8 mouse cellular contexts compared by ENCODE assay signal in genomic region chr6:22874781-22875613, GRCm38 (mm10). TPM values are rescaled to one million over a fixed set of nuclear protein-coding genes. Genes with fewer than 3 reads are reported as not detected.
DNase-seq lines count a peak whose midpoint lies in the region; ATAC-seq and TF ChIP-seq lines count a peak whose summit lies in the region.
"Had no signal": no experiment of that assay in that cellular context is flagged by ENCODE, and none has a peak within 500 bp of the region (broad histone marks: within the 10 kb centered on the region; RNA-seq: fewer than 3 reads in every experiment).

Gene Ptprz1, plus strand, starts transcription at chr6:22875502.

- TF ChIP-seq EP300 in heart, postnatal 0 days (IDR thresholded peaks at IDR 0.05; ENCODE audit: low read depth): no peak

- TF ChIP-seq CTCF in heart, postnatal 0 days (IDR thresholded peaks at IDR 0.05; ENCODE audit: low read depth): no peak
- TF ChIP-seq CTCF in left cerebral cortex, adult 2 months (IDR thresholded peaks at IDR 0.05): no peak

- 0 out of 2 replicates have a peak within 1 kb of the TSS, but pooled peaks have one; percentile 18 for H3K9ac ChIP-seq in heart, postnatal 0 days (replicated peaks; ENCODE audit: low read depth, low read length)
- peak within 1 kb of the TSS; percentile 80 for H3K9ac ChIP-seq in midbrain, embryonic 11.5 days (ENCODE audit: low read length)
- peak within 1 kb of the TSS; percentile 19; the same call in 1 of the 2 replicates for H3K9ac ChIP-seq in stomach, embryonic 15.5 days

- DNase-seq in ES-CJ7 (ENCODE audit: low read depth, low spot score): peak; percentile 90
- DNase-seq in adrenal gland, adult (ENCODE audit: inconsistent age in 2 of 2, low spot score in 1 of 2): peak; percentile 37 to 70
- DNase-seq in embryo, embryonic 11.5 days (ENCODE audit: low read depth, low spot score): peak; percentile 67
- peak; percentile 14 for DNase-seq in heart, postnatal 0 days (ENCODE audit: low spot score)
- DNase-seq in left cerebral cortex, adult 2 months (ENCODE audit: extremely low spot score in 1 of 2, low spot score in 2 of 2): peak; percentile 68 to 78
- peak; percentile 99 for DNase-seq in midbrain, embryonic 11.5 days (ENCODE audit: low spot score, missing footprints)

- no peaks in the 10 kb centered on the region for H3K4me1 ChIP-seq in heart, postnatal 0 days (ENCODE audit: control insufficient read depth, insufficient read depth)
- peaks cover 11% of the 10 kb centered on the region; the same call in 1 of the 2 replicates for H3K4me1 ChIP-seq in midbrain, embryonic 11.5 days (ENCODE audit: control insufficient read depth, insufficient read depth, low read length)
- H3K4me1 ChIP-seq in stomach, embryonic 15.5 days: 0 out of 2 replicates have a peak, but pooled peaks cover 6% of the 10 kb centered on the region

- peak within 1 kb of the TSS; percentile 60 for H3K4me3 ChIP-seq in heart, postnatal 0 days (ENCODE audit: low read depth, low read length)
- H3K4me3 ChIP-seq in left cerebral cortex, adult 2 months: peak within 1 kb of the TSS; percentile 66
- peak within 1 kb of the TSS; percentile 54 for H3K4me3 ChIP-seq in midbrain, embryonic 11.5 days (ENCODE audit: low read depth, low read length)
- H3K4me3 ChIP-seq in stomach, embryonic 15.5 days (replicated peaks): peak within 1 kb of the TSS; percentile 54
- H3K4me3 ChIP-seq: erythroblast, embryonic 14.5 days had no signal

- no peak within 1 kb of the TSS for H3K27ac ChIP-seq in heart, postnatal 0 days (ENCODE audit: low read depth)
- H3K27ac ChIP-seq in left cerebral cortex, adult 2 months: peak within 1 kb of the TSS; percentile 57
- H3K27ac ChIP-seq in midbrain, embryonic 11.5 days (ENCODE audit: low read depth, low read length): peak within 1 kb of the TSS; percentile 48; the same call in 1 of the 2 replicates
- no peak within 1 kb of the TSS for H3K27ac ChIP-seq in stomach, embryonic 15.5 days

- H3K27me3 ChIP-seq in heart, postnatal 0 days (ENCODE audit: control insufficient read depth, insufficient read depth, low read length): peaks cover 19% of the 10 kb centered on the region
- no peaks in the 10 kb centered on the region for H3K27me3 ChIP-seq in midbrain, embryonic 11.5 days (ENCODE audit: control insufficient read depth, insufficient read depth, low read length)
- H3K27me3 ChIP-seq in stomach, embryonic 15.5 days (replicated peaks): peaks cover 6% of the 10 kb centered on the region; the same call in 1 of the 2 replicates

- H3K9me3 ChIP-seq in heart, postnatal 0 days (replicated peaks; ENCODE audit: control insufficient read depth, low read length): no peaks in the 10 kb centered on the region
- no peaks in the 10 kb centered on the region for H3K9me3 ChIP-seq in midbrain, embryonic 11.5 days (ENCODE audit: control insufficient read depth, low read length)
- H3K9me3 ChIP-seq in stomach, embryonic 15.5 days: no peaks in the 10 kb centered on the region

- 2% methylated on average over 39 of the region's 44 CpGs for WGBS in heart, postnatal 0 days
- WGBS in midbrain, embryonic 11.5 days: under 1% methylated on average over 42 of the region's 44 CpGs
- WGBS in stomach, embryonic 15.5 days: under 1% methylated on average over 40 of the region's 44 CpGs

- intact Hi-C loops in left cerebral cortex, adult 2 months (cut with DNase I): no loop called here

- peak; percentile 69 for ATAC-seq in heart, postnatal 0 days (ENCODE audit: insufficient read depth, low read depth)
- peak; percentile 95 for ATAC-seq in midbrain, embryonic 11.5 days (ENCODE audit: low FRiP score)
- peak; percentile 83 for ATAC-seq in stomach, embryonic 15.5 days (ENCODE audit: insufficient read depth, low FRiP score, low read depth)

- peak within 1 kb of the TSS; percentile 92 for H3K4me2 ChIP-seq in heart, postnatal 0 days (ENCODE audit: low read depth, low read length)
- H3K4me2 ChIP-seq in midbrain, embryonic 11.5 days: peak within 1 kb of the TSS; percentile 70
- peak within 1 kb of the TSS; percentile 93 for H3K4me2 ChIP-seq in stomach, embryonic 15.5 days

- no peaks in the 10 kb centered on the region for H3K36me3 ChIP-seq in heart, postnatal 0 days (replicated peaks; ENCODE audit: control insufficient read depth, insufficient read depth, low read length)
- no peaks in the 10 kb centered on the region for H3K36me3 ChIP-seq in midbrain, embryonic 11.5 days (ENCODE audit: control insufficient read depth, insufficient read depth, low read length)
- no peaks in the 10 kb centered on the region for H3K36me3 ChIP-seq in stomach, embryonic 15.5 days

RNA-seq across cellular contexts. Expression of gene Ptprz1, which starts in this region (rescaled TPM):
- total RNA-seq in heart, postnatal 0 days (2014; rRNA removed; ENCODE audit: low replicate concordance): 1.3 and 1.8 TPM in 2 replicates
- polyA plus RNA-seq in heart, postnatal 0 days (2015; fragmentation: Nextera tagmentation; extraction: Ambion mirVana): 0.55 and 0.74 TPM in 2 replicates
- total RNA-seq in left cerebral cortex, adult 2 months (2021): 100 to 1,000 TPM; 109 to 115 TPM
- 31.9 and 39.4 TPM in 2 replicates for polyA plus RNA-seq in midbrain, embryonic 11.5 days (2014; fragmentation: Nextera tagmentation; extraction: Ambion mirVana)
- polyA plus RNA-seq in stomach, embryonic 15.5 days (2015; fragmentation: Nextera tagmentation; extraction: Ambion mirVana): 5.4 and 5.6 TPM in 2 replicates
- polyA plus RNA-seq: erythroblast, embryonic 14.5 days had no signal

Comparison
In these comparisons a context has a peak if more than half of its experiments do, and no peak if none do; other contexts are left out.
1. RNA of gene Ptprz1 (total RNA-seq): 109 to 115 TPM in left cerebral cortex, adult 2 months; 1.3 to 1.8 TPM in heart, postnatal 0 days; every median in the first group is over 10 times any median in the second.
2. DNase-seq: peak in every context shown above with its lines; median percentile 99 in midbrain, embryonic 11.5 days; 90 in ES-CJ7; 73 in left cerebral cortex, adult 2 months; 67 in embryo, embryonic 11.5 days; 54 in adrenal gland, adult; 14 in heart, postnatal 0 days.
3. H3K27ac ChIP-seq: peak in left cerebral cortex, adult 2 months (single experiment) and midbrain, embryonic 11.5 days (single experiment); none in heart, postnatal 0 days (single experiment) and stomach, embryonic 15.5 days (single experiment).
4. H3K9ac ChIP-seq: peak in every context shown above with its lines; median percentile 80 in midbrain, embryonic 11.5 days; 19 in stomach, embryonic 15.5 days; 18 in heart, postnatal 0 days.
5. Peak in every context shown above with its lines, with median percentiles within 50 percentile points of each other: ATAC-seq, H3K4me2 ChIP-seq and H3K4me3 ChIP-seq.